Mouse (Mus musculus): ENCODE results near the gene Klf13. TPM values are rescaled to one million over a fixed set of nuclear protein-coding genes. Genes with fewer than 3 reads are reported as not detected.

The Klf13 gene
- polyA plus RNA-seq, 1 experiment from 2014 or later, result 24.9 TPM

DNA sequence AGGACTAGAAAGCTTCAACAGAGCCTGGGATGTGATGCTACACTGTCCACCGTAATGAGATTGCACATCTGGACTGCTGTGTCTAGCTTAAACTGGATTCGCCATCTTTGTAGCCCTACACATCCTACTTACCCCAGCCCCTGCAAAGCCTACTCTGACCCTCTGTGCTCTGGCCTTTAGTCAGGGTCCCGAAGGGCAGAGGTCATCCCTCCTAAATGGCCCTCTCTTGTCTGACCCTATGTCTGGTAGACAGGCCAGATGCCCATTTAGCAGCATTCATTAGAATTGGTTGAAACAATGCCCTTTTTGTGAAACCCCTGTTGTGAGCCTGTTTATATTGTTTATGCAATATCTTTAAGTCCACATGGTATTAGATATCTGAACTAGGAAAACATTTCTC, 31.2 kb upstream of the Klf13 start:
- H3K27me3 ChIP-seq (ENCODE audit: control insufficient read depth, insufficient read depth, low read length), result no peaks in the 10 kb centered on the region
- WGBS, result 66% methylated on average over 3 of the region's 3 CpGs
- H3K27ac ChIP-seq (replicated peaks; ENCODE audit: low read depth, low read length), result no peak overlapping the region
- H3K9ac ChIP-seq (replicated peaks; ENCODE audit: low read length), result no peak overlapping the region
- H3K4me2 ChIP-seq (ENCODE audit: low read length), result no peak overlapping the region
- no peaks in the 10 kb centered on the region for H3K9me3 ChIP-seq (ENCODE audit: control insufficient read depth, low read length)
- H3K36me3 ChIP-seq (ENCODE audit: control insufficient read depth, insufficient read depth, low read length), result no peaks in the 10 kb centered on the region
- ATAC-seq (ENCODE audit: low FRiP score, low TSS enrichment), result no peak
- H3K4me3 ChIP-seq (replicated peaks; ENCODE audit: low read depth, low read length), result no peak overlapping the region
- H3K4me1 ChIP-seq (ENCODE audit: control insufficient read depth, insufficient read depth, low read length), result 0 out of 2 replicates have a peak, but pooled peaks cover 5% of the 10 kb centered on the region
- no peak for DNase-seq

DNA sequence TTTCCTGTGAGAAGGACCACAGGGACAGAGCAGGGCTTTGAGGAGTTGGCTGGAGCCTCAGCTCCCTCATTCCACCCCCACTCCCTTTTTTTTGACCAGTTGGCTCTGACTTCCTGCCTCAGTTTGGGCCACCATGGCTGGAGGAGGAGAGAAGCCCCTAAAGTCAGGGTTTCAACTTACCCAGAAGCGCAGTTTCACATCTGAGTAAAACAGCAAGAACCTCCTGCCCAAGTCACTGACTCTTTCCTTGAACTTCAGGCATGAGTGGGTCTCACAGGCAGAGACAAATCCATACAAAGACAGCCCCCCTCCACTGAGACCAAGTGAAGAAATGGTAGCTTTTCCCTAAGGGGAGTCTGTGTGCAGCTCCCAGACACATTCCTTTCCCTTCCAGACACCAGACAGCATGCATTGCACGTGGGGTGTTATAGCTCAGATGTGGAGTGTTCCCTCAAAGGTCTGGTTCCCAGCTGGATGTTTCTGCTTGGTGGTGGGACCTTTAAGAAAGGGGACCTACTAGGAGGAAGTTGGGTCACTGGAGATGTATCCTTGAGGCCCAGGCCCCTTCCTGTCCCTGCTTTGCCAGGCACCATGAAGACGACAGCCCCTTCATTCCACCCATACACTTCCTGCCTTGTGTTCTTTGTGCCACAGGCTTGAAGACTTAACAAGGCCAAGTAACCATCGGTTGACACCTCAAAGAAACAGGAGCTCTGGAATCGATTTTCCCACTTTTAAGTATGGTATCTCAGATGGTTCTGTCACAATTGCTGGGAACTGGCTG, 27.1 kb upstream of the Klf13 start:
- Histone ChIP-seq H3K4me1 (ENCODE audit: control insufficient read depth, insufficient read depth, low read length) (0 out of 2 replicates have a peak, but pooled peaks cover 6% of the 10 kb centered on the region), H3K27me3 (ENCODE audit: control insufficient read depth, insufficient read depth, low read length) (no peaks in the 10 kb centered on the region), H3K9ac (replicated peaks; ENCODE audit: low read length) (no peak overlapping the region), H3K9me3 (ENCODE audit: control insufficient read depth, low read length) (no peaks in the 10 kb centered on the region), H3K4me3 (replicated peaks; ENCODE audit: low read depth, low read length) (no peak overlapping the region), H3K27ac (replicated peaks; ENCODE audit: low read depth, low read length) (peak overlapping the region; percentile 45), H3K36me3 (ENCODE audit: control insufficient read depth, insufficient read depth, low read length) (no peaks in the 10 kb centered on the region), H3K4me2 (ENCODE audit: low read length) (no peak overlapping the region)
- WGBS, result 86% methylated on average over 5 of the region's 5 CpGs
- no peak for DNase-seq
- ATAC-seq (ENCODE audit: low FRiP score, low TSS enrichment), result no peak

DNA sequence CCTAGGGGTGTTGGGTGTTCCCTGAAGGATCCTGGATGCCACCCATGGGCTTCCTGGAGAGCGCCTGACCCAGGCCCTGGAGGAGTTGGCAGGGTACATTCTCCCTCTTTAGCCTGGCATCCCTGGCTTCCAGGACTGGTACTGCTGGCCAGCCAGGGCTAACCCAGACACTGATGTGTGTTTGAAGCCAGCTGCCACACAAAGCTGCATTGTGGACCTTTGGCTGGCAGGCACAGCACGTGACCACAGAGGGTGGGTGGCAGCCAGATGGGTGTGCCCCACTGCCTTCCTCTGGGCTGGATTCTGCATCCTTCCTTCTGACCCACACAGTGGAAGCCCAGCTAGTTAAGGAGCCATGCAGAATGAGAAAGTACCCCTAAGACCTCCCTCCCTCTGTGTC, 26.4 kb upstream of the Klf13 start:
- ATAC-seq (ENCODE audit: low FRiP score, low TSS enrichment) (peak; percentile 73), DNase-seq (peak; percentile 62)
- WGBS, result 75% methylated on average over 2 of the region's 2 CpGs
- Histone ChIP-seq H3K4me3 (replicated peaks; ENCODE audit: low read depth, low read length) (no peak overlapping the region), H3K4me2 (ENCODE audit: low read length) (no peak overlapping the region), H3K27me3 (ENCODE audit: control insufficient read depth, insufficient read depth, low read length) (no peaks in the 10 kb centered on the region), H3K9me3 (ENCODE audit: control insufficient read depth, low read length) (no peaks in the 10 kb centered on the region), H3K36me3 (ENCODE audit: control insufficient read depth, insufficient read depth, low read length) (no peaks in the 10 kb centered on the region), H3K9ac (replicated peaks; ENCODE audit: low read length) (no peak overlapping the region), H3K27ac (replicated peaks; ENCODE audit: low read depth, low read length) (peak overlapping the region; percentile 45), H3K4me1 (ENCODE audit: control insufficient read depth, insufficient read depth, low read length) (0 out of 2 replicates have a peak, but pooled peaks cover 6% of the 10 kb centered on the region)

DNA sequence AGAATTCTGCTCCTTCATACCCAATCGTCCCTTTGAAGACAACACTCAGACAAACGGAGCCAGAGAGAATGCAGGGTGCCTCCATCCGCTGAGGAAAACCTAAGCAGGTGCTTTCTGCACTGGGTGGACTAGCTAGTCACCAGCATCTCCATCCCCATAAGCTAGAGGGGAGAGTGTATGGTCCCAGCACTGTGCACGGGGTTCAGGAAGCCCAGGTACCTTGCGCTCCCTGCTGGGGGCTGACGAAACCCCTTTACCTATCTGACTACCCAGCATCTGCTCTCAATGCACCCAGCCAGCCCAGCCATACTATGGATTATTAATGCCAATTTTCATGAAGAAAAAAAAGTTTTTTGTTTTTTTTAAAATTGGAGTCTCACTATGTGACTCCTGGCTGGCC, 25.4 kb upstream of the Klf13 start:
- Histone ChIP-seq H3K27me3 (ENCODE audit: control insufficient read depth, insufficient read depth, low read length) (no peaks in the 10 kb centered on the region), H3K9me3 (ENCODE audit: control insufficient read depth, low read length) (no peaks in the 10 kb centered on the region), H3K9ac (replicated peaks; ENCODE audit: low read length) (no peak overlapping the region), H3K4me2 (ENCODE audit: low read length) (no peak overlapping the region), H3K27ac (replicated peaks; ENCODE audit: low read depth, low read length) (no peak overlapping the region), H3K4me3 (replicated peaks; ENCODE audit: low read depth, low read length) (no peak overlapping the region), H3K4me1 (ENCODE audit: control insufficient read depth, insufficient read depth, low read length) (0 out of 2 replicates have a peak, but pooled peaks cover 6% of the 10 kb centered on the region), H3K36me3 (ENCODE audit: control insufficient read depth, insufficient read depth, low read length) (no peaks in the 10 kb centered on the region)
- 81% methylated on average over 6 of the region's 6 CpGs for WGBS
- no peak for DNase-seq
- ATAC-seq (ENCODE audit: low FRiP score, low TSS enrichment), result no peak

DNA sequence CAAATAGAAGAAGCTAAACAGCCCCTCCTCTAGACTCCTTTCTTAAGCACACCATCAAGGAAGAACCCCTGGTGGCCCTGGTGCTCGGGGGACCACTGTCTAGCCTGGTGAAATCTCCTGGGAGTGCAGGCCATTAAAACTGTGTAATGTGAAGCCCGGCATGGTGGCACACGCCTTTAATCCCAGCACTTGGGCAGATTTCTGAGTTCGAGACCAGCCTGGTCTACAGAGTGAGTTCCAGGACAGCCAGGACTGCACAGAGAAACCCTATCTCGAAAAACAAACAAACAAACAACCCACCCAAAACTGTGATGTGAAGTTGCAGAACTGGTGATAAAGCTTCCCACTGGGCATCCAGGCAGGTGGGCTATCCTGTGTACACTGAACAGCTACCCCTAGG, 24.9 kb upstream of the Klf13 start:
- Histone ChIP-seq H3K9me3 (ENCODE audit: control insufficient read depth, low read length) (no peaks in the 10 kb centered on the region), H3K9ac (replicated peaks; ENCODE audit: low read length) (no peak overlapping the region), H3K27me3 (ENCODE audit: control insufficient read depth, insufficient read depth, low read length) (no peaks in the 10 kb centered on the region), H3K4me1 (ENCODE audit: control insufficient read depth, insufficient read depth, low read length) (peaks cover 10% of the 10 kb centered on the region; the same call in 1 of the 2 replicates), H3K36me3 (ENCODE audit: control insufficient read depth, insufficient read depth, low read length) (no peaks in the 10 kb centered on the region), H3K4me2 (ENCODE audit: low read length) (no peak overlapping the region), H3K27ac (replicated peaks; ENCODE audit: low read depth, low read length) (no peak overlapping the region), H3K4me3 (replicated peaks; ENCODE audit: low read depth, low read length) (no peak overlapping the region)
- ATAC-seq (ENCODE audit: low FRiP score, low TSS enrichment), result no peak
- WGBS, result 75% methylated on average over 5 of the region's 5 CpGs
- DNase-seq, result no peak

DNA sequence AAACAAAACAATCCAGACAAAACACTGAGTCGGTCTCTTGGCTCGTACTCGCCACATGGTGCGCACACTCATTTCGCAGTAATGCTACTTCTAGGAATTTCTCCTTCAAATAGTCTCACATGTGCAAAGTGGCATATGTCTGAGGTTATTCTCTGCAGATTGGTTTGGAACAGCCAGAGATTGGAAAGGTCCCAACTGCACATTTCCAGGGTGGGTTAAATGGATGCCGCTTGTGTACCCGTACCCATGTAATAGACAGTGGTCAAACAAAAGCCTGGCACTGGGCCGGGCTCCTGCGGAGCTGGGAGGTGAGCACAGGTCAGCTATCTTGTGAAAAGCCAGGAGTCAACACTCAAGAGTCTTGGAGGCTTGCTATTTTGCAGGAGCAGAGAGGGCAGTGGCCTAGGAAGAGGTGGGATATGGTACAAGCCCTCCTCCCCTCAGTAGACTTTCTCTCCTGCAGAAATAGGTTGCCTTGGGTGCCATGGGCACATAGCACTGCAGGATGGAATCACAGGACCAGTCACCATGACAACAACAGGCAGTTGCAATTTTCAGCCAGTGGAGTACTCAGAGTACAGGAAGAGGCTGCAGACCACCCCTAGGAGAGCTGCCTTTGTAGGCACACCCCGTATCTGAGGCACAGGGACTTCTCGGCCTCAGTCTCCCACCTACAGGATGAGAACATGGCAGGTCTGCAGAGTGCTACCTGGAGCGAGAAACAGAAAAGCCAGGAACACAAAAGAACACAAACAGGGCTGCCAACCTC, 19.3 kb upstream of the Klf13 start:
- Histone ChIP-seq H3K36me3 (ENCODE audit: control insufficient read depth, insufficient read depth, low read length) (no peaks in the 10 kb centered on the region), H3K9ac (replicated peaks; ENCODE audit: low read length) (no peak overlapping the region), H3K4me2 (ENCODE audit: low read length) (no peak overlapping the region; the same call in 1 of the 2 replicates), H3K4me3 (replicated peaks; ENCODE audit: low read depth, low read length) (no peak overlapping the region), H3K27me3 (ENCODE audit: control insufficient read depth, insufficient read depth, low read length) (no peaks in the 10 kb centered on the region), H3K4me1 (ENCODE audit: control insufficient read depth, insufficient read depth, low read length) (peaks cover 33% of the 10 kb centered on the region), H3K27ac (replicated peaks; ENCODE audit: low read depth, low read length) (peak overlapping the region; percentile 89), H3K9me3 (ENCODE audit: control insufficient read depth, low read length) (no peaks in the 10 kb centered on the region)
- 47% methylated on average over 12 of the region's 12 CpGs for WGBS
- ATAC-seq (ENCODE audit: low FRiP score, low TSS enrichment) (peak; percentile 34; the same call in 1 of the 2 replicates), DNase-seq (peak; percentile 70)

DNA sequence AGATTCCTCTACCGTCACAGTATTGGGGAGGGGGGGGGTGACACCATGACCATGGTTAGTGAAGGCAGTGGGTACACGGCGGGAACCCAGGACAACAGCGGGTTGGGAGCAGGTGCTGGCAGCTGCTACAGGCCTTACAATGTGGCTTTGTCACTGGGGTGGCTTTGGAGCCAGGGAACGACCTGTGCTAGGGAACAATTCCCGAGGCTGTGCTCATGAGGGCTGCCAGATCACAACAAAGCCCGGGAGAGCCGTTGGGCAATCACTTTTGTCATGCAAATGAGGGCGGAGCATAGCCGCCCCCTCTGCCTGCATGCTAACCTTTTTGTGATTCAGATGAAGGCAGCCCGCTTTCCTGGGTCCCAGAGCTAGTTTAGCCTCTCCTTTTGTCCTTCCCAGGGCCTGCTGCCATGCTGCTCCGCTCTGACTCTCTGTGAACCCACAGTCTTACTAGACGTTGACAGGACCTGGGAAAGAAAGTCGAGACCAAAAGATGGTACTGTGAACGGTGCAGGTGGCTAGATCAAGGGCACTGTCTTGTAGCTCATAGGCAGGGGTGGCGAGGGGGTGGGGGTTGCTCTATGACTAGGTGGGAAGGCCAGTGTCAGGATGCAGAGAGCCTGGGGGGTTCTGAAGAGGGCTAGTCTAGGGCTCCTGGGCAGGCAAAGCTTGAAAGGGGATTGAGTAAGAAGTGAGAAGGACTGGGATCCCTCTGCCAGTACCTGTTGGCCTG, 18.4 kb upstream of the Klf13 start:
- peak; percentile 87 for ATAC-seq (ENCODE audit: low FRiP score, low TSS enrichment)
- H3K27ac ChIP-seq (replicated peaks; ENCODE audit: low read depth, low read length), result peak overlapping the region; percentile 89
- peaks cover 39% of the 10 kb centered on the region for H3K4me1 ChIP-seq (ENCODE audit: control insufficient read depth, insufficient read depth, low read length)
- WGBS, result 2% methylated on average over 16 of the region's 16 CpGs
- H3K9me3 ChIP-seq (ENCODE audit: control insufficient read depth, low read length), result no peaks in the 10 kb centered on the region
- H3K4me3 ChIP-seq (replicated peaks; ENCODE audit: low read depth, low read length), result no peak overlapping the region
- H3K9ac ChIP-seq (replicated peaks; ENCODE audit: low read length), result no peak overlapping the region
- no peaks in the 10 kb centered on the region for H3K36me3 ChIP-seq (ENCODE audit: control insufficient read depth, insufficient read depth, low read length)
- DNase-seq, result peak; percentile 87
- H3K27me3 ChIP-seq (ENCODE audit: control insufficient read depth, insufficient read depth, low read length), result no peaks in the 10 kb centered on the region
- peak overlapping the region; percentile 11; the same call in 1 of the 2 replicates for H3K4me2 ChIP-seq (ENCODE audit: low read length)

DNA sequence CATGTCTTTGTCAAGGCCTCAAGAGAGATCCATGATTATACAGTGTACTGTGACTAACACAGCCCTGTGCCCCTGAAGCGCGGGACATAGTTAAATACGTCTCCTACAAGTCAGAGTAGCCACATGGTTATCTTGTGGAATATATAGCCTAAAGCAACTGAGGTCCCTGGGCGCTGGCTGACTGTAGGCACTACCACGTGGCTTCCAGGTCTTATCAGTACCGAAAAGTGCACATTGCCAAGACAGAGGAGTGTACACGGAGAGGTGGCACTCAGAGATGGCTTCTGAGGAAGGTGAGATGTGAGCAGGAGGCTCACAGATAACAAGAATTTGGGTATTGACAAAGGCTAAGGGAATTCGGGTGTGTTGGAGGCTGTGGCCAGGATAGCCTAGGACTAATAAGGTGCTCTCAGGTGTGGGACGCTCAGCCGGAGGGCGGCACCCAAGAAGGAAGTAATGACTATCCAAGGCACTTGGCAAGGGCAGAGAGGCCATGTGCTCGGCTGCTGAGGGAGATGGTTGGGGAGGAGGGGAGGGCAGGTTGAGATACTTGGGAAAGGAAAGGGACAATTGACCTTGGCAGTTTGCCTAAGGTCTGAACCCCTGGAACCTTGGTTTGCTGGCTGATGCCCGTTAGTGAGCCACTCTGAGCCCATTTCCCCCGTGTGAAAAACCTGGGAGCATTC, 17.6 kb upstream of the Klf13 start:
- no peak overlapping the region for H3K4me2 ChIP-seq (ENCODE audit: low read length)
- peak overlapping the region; percentile 89 for H3K27ac ChIP-seq (replicated peaks; ENCODE audit: low read depth, low read length)
- DNase-seq (no peak), ATAC-seq (ENCODE audit: low FRiP score, low TSS enrichment) (no peak)
- peaks cover 48% of the 10 kb centered on the region for H3K4me1 ChIP-seq (ENCODE audit: control insufficient read depth, insufficient read depth, low read length)
- H3K9me3 ChIP-seq (ENCODE audit: control insufficient read depth, low read length), result no peaks in the 10 kb centered on the region
- H3K36me3 ChIP-seq (ENCODE audit: control insufficient read depth, insufficient read depth, low read length), result no peaks in the 10 kb centered on the region
- no peaks in the 10 kb centered on the region for H3K27me3 ChIP-seq (ENCODE audit: control insufficient read depth, insufficient read depth, low read length)
- H3K4me3 ChIP-seq (replicated peaks; ENCODE audit: low read depth, low read length), result no peak overlapping the region
- WGBS, result 55% methylated on average over 14 of the region's 14 CpGs
- no peak overlapping the region for H3K9ac ChIP-seq (replicated peaks; ENCODE audit: low read length)
